Mouse (Mus musculus): ENCODE results near the gene Cd36.
"Not testable (repeated sequence)": the region's sequence is repeated elsewhere in the genome, so short reads cannot be mapped to it uniquely, and the experiment has no call there.

The Cd36 gene

GRCm38 (mm10) chr5:17888598-17888997 lies at the start of gene Cd36:
Gene Cd36, minus strand, starts transcription at chr5:17888801.
- DNase-seq, result peak in 1 of 2 experiments; percentile 28

- DNase-seq, result no peak
Measured at GRCm38 (mm10) chr5:17934501-17934900, 45.9 kb upstream of the Cd36 start.

GRCm38 (mm10) chr5:17931588-17931987 lies 43.0 kb upstream of the Cd36 start:
- not testable (repeated sequence) for DNase-seq

DNA sequence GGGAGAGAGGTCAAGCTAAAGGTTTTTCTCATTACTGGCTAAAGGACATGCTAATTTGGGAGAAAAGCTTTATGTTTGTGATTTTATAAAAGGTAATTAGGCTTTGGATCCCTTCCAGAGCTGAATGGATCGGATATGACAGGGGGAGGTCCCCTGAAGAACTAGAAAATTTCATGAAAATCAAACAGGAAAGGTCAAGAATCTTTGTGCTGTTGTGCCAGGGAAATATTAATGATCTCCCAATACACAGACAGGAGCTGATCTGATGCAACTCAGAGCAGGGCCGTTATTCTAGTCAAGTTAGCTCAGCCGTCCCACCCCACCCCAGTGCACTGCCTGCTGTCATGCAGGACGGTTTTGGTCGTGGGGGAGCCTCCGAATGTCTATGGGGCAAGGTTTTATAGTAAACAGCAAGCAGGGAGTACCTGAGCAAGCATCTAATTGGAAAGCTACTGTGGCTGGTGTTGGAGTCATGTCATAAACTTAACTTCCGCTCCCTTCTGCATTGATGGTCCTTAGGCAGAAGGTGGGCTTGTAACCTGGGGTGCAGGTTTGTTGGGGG lies 40.5 kb upstream of the Cd36 start:
- peak in 1 of 2 experiments; percentile 11 for DNase-seq

DNA sequence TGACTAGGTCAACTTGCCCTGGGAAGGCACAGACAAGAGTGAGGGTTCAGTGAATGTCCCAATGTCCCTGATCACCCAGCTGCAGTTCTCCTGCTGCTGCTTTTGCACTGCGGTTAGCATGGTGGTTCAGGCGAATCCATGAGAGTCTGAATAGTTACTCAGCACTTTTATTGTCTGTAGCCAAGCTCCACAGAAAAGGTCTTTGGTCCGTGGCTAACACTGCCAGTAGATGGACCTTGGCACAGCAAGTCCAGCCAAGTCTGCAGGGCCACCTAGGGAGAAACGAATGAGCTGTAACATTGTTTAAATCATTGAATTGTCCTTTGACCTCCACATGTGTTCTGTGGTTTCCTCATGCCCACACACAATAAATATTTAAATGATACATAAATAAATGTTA lies 39.9 kb upstream of the Cd36 start:
- peak; percentile 70 to 84 for DNase-seq

GRCm38 (mm10) chr5:17924085-17924518 lies 35.5 kb upstream of the Cd36 start:
- DNase-seq, result peak; percentile 43 to 82

DNA sequence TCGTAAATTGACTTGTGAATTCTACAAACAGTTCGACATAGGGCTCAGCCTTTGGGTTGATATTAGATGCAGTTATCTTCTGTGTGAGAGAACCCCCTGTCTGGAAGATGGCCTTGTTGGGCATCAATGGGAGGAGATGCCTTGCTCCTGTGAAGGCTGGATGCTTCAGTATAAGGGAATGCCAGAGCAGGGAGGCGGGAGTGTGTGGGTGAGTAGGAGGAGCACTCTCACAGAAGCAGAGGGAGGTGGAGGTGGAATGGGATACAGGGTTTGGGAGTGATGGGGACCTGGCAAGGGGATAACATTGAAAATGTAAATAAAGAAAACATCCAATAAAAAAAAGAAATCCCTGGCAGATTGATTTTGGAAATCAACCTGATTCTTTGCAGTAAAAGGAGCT lies 35.0 kb upstream of the Cd36 start:
- DNase-seq, result no peak

GRCm38 (mm10) chr5:17918966-17919365 lies 30.4 kb upstream of the Cd36 start:
- DNase-seq, result peak; percentile 38 to 76

GRCm38 (mm10) chr5:17904766-17905165 lies 16.2 kb upstream of the Cd36 start:
- no peak for DNase-seq

DNA sequence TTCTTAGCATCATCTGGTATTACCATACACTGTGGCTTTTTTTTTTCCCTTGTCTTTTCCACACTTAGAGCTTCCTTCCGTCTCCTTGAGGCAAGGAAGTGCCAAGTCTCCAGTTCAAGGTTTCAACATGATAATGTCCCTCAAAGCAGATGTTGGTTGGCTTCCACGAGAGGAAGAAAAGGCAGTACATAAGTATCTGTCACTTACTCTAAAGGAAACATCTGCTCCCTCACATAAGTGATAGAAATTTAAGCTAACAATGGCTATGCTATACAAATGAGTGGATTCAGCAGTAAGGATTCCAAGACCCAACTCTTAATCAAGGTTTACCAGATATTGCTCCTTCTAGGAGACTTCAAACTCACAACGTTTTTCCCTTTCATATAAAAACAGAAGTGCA lies 10.3 kb upstream of the Cd36 start:
- DNase-seq, result no peak

DNA sequence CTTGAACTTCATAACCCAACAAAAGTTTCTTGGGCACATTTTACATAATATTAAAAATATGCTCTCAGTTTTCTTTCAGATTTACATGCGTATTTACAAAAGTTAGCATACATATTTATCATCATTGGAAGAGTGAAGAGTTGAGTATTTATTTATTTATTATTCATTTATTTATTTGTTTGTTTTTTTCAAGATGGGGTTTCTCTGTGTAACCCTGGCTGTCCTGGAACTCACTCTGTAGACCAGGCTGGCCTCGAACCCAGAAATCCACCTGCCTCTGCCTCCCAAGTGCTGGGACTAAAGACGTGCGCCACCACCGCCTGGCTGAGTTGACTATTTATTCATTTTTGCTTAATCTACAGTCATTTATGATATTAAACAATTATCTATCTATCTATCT lies 9.0 kb upstream of the Cd36 start:
- not testable (repeated sequence) for DNase-seq

DNA sequence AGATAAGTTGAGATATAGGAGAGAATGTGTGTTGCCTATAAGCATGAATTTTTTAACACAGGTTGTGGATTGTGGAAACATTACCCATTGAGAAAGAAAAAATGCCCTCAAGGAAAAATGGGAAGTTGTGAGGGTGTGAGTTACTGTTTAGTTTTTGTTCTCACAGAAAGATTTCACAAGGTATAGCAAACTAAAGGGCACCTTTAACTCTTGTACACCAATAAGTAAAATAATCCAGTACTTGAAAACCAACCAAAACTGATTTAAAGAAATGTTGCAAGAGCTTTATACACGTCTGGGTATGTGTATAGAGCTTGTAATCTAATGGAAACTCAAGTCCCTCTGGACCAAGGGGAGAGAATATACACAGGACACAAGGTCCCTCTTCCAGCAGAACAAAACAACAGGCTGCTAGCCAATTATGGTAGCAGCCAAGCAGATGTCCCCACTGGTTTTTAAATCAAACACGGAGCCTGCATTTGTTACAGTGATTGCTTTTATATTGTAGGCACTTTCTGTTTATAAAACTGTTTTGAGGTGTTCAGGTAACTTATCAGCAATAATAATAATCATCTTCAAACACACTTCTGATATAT lies 5.1 kb upstream of the Cd36 start:
- no peak for DNase-seq

DNA sequence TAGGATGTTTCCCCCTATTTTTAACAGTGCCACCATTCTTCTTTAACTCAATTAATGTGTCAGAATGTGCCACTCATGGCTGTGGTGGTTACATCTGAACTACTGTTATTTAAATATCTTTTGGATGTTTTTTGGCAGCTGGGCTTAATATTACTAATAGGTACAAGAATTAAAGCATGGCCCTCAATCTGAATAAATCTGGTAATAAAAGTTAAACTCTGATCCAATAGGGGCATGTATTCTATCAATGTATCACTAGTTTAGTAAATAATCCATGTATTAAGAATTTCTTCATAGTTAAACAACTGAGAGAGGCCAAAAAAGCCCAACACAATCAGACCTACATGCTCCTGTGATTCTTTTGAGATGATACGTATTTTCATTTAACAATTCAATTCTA lies 690 bp upstream of the Cd36 start:
- no peak for DNase-seq

DNA sequence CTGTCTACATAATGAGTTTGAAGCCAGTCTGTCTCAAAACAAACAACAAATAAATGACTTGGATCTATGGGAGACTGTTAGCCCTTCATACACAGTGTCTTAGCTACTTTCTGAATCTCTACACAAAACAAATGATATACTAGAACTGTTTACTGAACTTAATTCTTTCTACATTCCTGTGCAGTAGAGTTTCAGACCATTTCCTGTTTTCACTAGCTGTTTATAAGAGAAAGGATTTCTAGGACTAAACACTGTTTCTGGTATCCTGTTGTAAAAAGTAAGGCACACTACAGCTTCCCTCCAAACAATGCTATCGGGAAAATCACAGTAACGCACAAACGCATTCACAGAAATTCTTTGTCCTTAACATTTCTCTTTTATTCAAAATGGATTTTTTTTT lies 2.2 kb downstream of the Cd36 start:
- no peak for DNase-seq

- no peak for DNase-seq
Measured at GRCm38 (mm10) chr5:17883357-17883875, 5.2 kb downstream of the Cd36 start.

DNA sequence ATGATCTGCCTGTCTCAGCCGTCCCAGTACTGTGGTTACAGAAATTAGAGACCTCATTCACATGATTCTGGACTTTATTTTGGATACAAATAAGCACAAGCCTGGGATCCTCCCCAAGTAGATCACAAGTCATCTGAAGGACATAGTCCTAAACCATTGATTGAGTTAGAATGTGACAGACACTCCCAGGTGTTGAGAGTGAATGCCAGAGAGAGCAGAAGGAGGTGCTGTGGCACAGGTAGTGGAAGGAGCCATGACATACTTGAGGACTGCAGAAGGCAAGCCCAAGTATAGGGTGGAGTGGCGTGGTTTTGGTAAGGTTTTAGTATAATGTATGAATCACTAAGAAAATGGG lies 7.1 kb downstream of the Cd36 start:
- DNase-seq, result no peak

DNA sequence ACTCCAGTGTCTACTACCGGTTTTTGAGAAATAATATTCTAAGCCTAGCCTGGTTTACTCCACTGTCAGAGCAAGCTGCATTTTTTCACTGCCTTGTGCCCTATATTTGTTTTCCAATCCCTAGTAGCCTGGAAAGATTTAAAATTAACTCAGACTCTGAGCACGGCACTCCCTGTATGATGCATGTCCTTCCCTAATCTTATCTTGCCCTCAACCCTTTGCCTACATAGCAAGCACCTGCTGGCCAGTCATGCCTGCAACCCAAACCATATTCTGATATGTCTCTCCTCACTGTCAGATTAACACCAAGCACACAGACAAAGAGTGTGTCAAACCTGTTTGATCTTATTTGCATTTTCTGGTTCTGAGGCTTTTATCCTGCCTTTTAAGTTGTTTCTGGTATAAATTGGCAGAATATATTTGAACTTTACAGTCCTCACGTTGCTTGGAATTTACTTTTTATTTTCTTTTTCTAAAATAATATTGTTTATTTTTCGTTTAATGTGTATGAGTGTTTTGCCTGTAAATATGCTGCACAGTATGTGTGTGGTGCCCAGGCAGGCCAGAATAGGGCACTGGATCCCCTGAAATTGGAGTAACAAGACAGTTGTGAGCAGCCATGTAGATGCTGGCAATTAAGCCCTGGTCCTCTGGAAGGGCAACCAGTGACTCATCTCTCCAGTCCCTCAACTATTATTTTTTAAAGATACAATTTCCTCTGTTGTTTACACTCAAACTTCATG lies 7.6 kb downstream of the Cd36 start:
- no peak for DNase-seq

- DNase-seq, result no peak
Measured at GRCm38 (mm10) chr5:17879924-17880323, 8.7 kb downstream of the Cd36 start.

GRCm38 (mm10) chr5:17877044-17877443 lies 11.6 kb downstream of the Cd36 start:
- DNase-seq, result no peak

- DNase-seq, result peak; percentile 39 to 81
Measured at GRCm38 (mm10) chr5:17876637-17877036, 12.0 kb downstream of the Cd36 start.

DNA sequence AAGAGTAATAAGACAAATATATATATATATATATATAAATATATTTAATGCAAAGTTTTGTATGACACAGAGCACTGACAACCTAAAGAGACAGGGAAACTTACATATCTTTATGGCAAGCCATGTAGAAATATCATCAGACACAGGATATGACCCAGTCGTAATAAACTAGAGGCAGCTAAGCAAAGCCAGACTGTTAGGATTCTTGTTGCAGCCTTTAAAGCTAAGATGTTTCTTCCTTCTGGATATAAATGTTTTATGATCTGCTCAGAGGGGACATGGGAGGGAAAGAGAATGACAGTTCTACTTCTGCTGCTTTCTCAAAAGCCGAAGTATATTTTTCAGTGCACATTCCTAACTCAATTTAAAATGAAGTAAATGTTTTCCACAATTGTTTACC lies 14.3 kb downstream of the Cd36 start:
- no peak for DNase-seq

- no peak for DNase-seq
Measured at GRCm38 (mm10) chr5:17865432-17865831, 23.2 kb downstream of the Cd36 start.

DNA sequence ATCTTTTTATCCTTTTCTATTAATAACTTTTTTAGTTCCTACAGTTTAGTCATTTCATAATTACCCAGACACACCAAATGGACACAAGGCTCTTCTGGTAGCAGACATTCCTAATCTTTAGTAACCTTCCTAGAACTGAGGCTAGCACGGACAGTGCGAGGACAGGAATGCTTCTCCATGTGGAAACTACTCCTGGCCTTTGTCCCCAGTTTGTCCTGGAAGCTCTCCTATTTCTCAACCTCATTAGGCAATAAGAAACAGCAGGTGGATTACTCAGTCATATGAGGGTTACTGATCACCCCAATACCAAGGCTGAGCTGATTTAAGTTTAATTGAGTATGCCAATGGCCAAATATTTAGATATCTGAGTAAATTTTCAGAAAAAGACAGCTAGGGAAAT lies 25.5 kb downstream of the Cd36 start:
- peak; percentile 64 to 69 for DNase-seq

- no peak for DNase-seq
Measured at GRCm38 (mm10) chr5:17858399-17858798, 30.2 kb downstream of the Cd36 start.
